Mouse (Mus musculus) neural tube, embryonic 14.5 days (tissue): Measurements from ENCODE around the gene Ripor3. TPM values are rescaled to one million over a fixed set of nuclear protein-coding genes. Genes with fewer than 3 reads are reported as not detected.

Experiments used
- ATAC-seq: fragments of 200-750 bp; cut with Nextera tagmentation; 2 replicates; pipeline ENCODE4 v1.8.0; 2017; ENCODE audit warnings: low read depth, mild to moderate bottlenecking, moderate TSS enrichment, moderate library complexity
- H3K27ac ChIP-seq: fragments of 300-500 bp; sonication (generic); 2 replicates; pipeline ENCODE4 v1.5.1; 2014; ENCODE audit warnings: low read depth, mild to moderate bottlenecking, control low read depth, low read length, moderate library complexity, mixed read lengths
- H3K27me3 ChIP-seq: fragments of 300-500 bp; sonication (generic); 2 replicates; pipeline ENCODE4 v1.6.1; 2014; ENCODE audit warnings: low read length; ENCODE audit not compliant: control insufficient read depth, insufficient read depth
- H3K36me3 ChIP-seq: fragments of 300-500 bp; sonication (generic); 2 replicates; pipeline ENCODE4 v1.6.1; 2014; ENCODE audit warnings: low read length, mixed read lengths; ENCODE audit not compliant: control insufficient read depth, insufficient read depth
- H3K4me1 ChIP-seq: fragments of 300-500 bp; sonication (generic); 2 replicates; pipeline ENCODE4 v1.6.1; 2014; ENCODE audit warnings: low read length; ENCODE audit not compliant: control insufficient read depth, insufficient read depth
- H3K4me2 ChIP-seq: fragments of 300-500 bp; sonication (generic); 2 replicates; pipeline ENCODE4 v1.6.1; 2014; ENCODE audit warnings: mild to moderate bottlenecking, low read depth, low read length, control low read depth
- H3K4me3 ChIP-seq: fragments of 300-500 bp; sonication (generic); 2 replicates; pipeline ENCODE4 v1.5.1; 2014; ENCODE audit warnings: low read depth, low read length, control low read depth, mixed read lengths
- H3K9ac ChIP-seq: fragments of 300-500 bp; sonication (generic); replicated peaks from 2 replicates; pipeline ENCODE4 v1.6.1; 2014; ENCODE audit warnings: low read depth, mild to moderate bottlenecking, control low read depth, low read length, mixed read lengths
- H3K9me3 ChIP-seq: fragments of 300-500 bp; sonication (generic); 2 replicates; pipeline ENCODE4 v1.6.1; 2016; ENCODE audit warnings: low read length; ENCODE audit not compliant: control insufficient read depth
- WGBS: fragments of 180-500 bp; shearing (Covaris S2); extraction: QIAGEN DNeasy Blood & Tissue Kit; methylation state at CpG from one replicate; pipeline ENCODE4 v1.1.7; 2014; 5-methylcytosine and 5-hydroxymethylcytosine counted together
- polyA plus RNA-seq: library from polyadenylated mRNA; unstranded; fragments of >200 nt; fragmentation: Nextera tagmentation; extraction: Ambion mirVana; gene quantifications from 2 replicates; pipeline ENCODE4 v1.2.1, GENCODE M21; 2014

Gene Ripor3
- polyA plus RNA-seq, 1 experiment from 2014 or later = 0.09 TPM

DNA sequence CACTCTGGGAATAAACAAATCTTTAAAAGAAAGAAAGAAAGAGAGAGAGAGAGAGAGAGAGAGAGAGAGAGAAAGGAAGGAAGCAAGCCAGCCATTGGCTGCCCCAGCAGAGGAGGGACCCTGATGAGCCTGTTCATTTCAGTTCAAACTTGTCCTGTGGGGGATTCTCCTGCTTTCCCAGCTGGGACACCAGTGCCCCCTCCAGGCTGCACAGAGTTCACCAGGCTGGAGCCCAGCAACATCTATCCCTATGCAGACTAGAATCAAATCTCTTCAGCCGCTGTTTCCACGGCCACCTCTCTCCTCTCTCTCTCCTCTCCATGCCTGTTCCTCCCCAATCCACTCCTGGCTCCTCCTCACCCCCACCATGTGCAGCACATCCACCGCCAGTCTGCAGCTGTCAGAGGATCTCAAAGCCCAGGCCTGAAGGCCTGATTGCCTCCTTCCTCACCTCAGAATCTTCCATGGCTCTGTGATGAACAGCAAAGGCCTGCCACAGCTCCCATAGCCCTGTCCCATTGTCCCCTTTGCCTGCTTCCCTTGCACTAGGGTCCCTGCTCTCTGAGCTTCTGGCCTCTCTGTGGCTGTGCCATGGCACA is 11.2 kb downstream of the Ripor3 start:
- WGBS = 68% methylated on average over 3 of the region's 3 CpGs
- no peak overlapping the region for H3K9ac ChIP-seq

DNA sequence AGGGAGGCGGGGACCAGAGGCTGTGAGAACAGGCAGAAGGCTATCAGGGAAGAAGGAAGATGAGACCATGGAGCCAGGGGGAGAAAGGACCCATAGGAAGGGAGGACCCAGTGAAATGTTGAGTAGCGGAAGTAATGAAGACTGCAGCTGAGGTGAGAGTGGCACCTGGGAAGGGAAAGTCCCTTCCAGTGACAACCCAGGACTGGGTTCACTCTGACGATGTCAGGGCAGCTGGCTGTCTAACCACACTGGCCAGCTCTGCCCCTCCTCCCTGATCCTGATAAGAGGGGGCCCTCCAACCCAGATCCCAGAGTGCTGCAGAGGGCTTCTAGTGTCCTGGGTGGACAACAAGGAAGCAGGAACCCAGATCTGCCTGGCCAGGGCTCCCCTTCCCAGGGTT is 12.9 kb downstream of the Ripor3 start:
- H3K9ac ChIP-seq = no peak overlapping the region
- no peak overlapping the region for H3K4me2 ChIP-seq
- no peaks in the 10 kb centered on the region for H3K9me3 ChIP-seq
- no peaks in the 10 kb centered on the region for H3K4me1 ChIP-seq
- no peaks in the 10 kb centered on the region for H3K36me3 ChIP-seq
- H3K27me3 ChIP-seq = no peaks in the 10 kb centered on the region
- no peak overlapping the region for H3K27ac ChIP-seq
- no peak for ATAC-seq
- WGBS = 62% methylated on average over 2 of the region's 3 CpGs
- H3K4me3 ChIP-seq = no peak overlapping the region

More for the DNA sequence above, 11.2 kb downstream of the Ripor3 start:
- H3K9me3 ChIP-seq = no peaks in the 10 kb centered on the region
- H3K4me3 ChIP-seq = no peak overlapping the region
- no peaks in the 10 kb centered on the region for H3K27me3 ChIP-seq
- no peak overlapping the region for H3K27ac ChIP-seq
- ATAC-seq = no peak
- no peaks in the 10 kb centered on the region for H3K36me3 ChIP-seq
- no peak overlapping the region for H3K4me2 ChIP-seq
- no peaks in the 10 kb centered on the region for H3K4me1 ChIP-seq

DNA sequence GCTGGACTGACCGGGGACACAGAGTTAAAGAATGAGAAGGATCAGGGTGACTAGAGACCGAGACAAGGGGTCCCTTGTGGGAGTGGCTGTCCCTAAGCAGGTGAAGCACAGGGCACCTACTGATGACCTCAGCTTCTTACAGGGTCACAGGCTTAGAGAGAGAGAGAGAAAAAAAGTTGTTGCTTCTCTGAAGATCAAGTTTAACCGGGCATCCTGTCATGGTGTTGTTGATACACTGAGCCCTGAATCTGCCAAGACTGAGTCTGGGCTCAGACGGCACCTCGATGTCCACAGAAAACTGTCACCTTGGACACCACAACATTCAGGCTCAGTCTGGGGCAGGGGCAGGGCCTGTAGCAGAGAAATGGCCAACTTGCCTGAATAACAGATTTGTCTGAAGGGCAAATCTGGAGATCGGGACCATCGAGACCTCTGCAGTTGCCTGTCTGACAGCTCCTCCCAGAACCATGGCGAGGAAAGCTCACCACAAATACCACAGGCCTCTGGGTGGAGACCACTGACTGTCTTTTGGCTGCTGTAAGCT is 13.7 kb downstream of the Ripor3 start:
- Histone ChIP-seq H3K4me1 (no peaks in the 10 kb centered on the region), H3K27ac (no peak overlapping the region), H3K27me3 (no peaks in the 10 kb centered on the region), H3K36me3 (no peaks in the 10 kb centered on the region), H3K4me3 (no peak overlapping the region), H3K9me3 (no peaks in the 10 kb centered on the region), H3K4me2 (no peak overlapping the region), H3K9ac (no peak overlapping the region)
- 70% methylated on average over 8 of the region's 8 CpGs for WGBS
- ATAC-seq = no peak

DNA sequence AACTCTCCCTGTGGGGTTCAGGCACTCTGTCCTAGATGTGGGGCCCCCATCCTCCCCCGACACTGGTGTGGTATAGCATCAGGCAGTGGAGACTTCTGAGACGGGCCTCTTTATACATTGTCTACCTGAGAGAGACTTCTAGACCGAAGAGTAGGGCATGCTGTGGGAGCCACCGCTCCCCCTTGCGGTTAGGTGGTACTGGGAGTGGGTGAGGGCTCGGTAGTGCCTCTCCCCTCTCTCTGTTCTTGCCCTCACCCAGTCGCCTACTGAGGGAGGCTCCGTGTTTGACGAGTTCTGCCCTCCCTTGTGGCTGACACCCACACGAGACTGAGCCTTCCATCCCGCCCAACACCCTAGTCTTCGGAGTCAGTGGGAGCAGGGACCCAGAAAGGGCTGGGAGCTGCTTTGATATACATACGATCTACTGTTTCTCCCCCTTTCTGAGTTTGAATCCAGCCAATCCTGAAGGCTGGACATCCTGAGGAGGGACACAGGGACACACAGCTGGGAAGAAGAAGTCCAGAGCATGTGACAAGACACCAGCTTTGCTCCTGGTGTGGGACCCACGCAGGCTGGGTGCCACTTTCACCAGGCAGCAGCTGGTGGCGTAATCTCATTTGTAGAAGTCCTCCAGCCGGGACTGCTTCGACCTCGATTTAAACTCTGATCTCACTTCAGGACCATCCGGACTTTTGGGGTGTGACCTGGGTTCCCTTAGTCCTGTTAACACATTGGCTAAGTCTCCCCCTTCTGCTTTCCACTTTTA is 14.4 kb downstream of the Ripor3 start:
- no peaks in the 10 kb centered on the region for H3K4me1 ChIP-seq
- no peak overlapping the region for H3K4me3 ChIP-seq
- no peaks in the 10 kb centered on the region for H3K36me3 ChIP-seq
- H3K27ac ChIP-seq = no peak overlapping the region
- H3K27me3 ChIP-seq = no peaks in the 10 kb centered on the region
- no peaks in the 10 kb centered on the region for H3K9me3 ChIP-seq
- ATAC-seq = no peak
- no peak overlapping the region for H3K9ac ChIP-seq
- WGBS = 68% methylated on average over 19 of the region's 19 CpGs
- no peak overlapping the region for H3K4me2 ChIP-seq

GRCm38 (mm10) chr2:167993260-167993659 is 17.2 kb downstream of the Ripor3 start:
- H3K27me3 ChIP-seq = no peaks in the 10 kb centered on the region
- no peak overlapping the region for H3K4me3 ChIP-seq
- H3K4me1 ChIP-seq = no peaks in the 10 kb centered on the region
- no peak overlapping the region for H3K9ac ChIP-seq
- 61% methylated on average over 13 of the region's 13 CpGs for WGBS
- H3K9me3 ChIP-seq = no peaks in the 10 kb centered on the region
- H3K27ac ChIP-seq = no peak overlapping the region
- ATAC-seq = no peak
- no peak overlapping the region for H3K4me2 ChIP-seq
- H3K36me3 ChIP-seq = no peaks in the 10 kb centered on the region

DNA sequence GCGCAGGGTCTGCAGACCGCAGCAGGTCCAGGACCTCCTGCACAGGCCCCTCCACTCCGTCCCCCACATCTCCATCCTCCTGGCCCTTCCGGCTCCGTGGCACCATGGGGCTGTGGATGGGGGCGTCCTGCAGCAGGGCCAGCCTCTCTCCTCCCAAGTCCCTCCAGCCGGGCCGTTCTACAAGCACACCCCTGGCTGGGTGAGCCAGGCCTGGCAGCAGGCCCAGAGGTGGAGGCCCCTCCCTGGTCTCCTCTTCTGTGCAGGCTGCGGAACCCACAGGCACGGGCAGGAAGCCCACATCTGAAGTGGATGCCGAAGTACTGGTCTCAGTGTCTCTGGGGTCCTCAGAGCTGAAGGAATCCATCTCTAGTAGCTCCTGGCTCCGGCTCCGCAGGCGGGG is 21.1 kb downstream of the Ripor3 start:
- 70% methylated on average over 12 of the region's 14 CpGs for WGBS
- H3K9me3 ChIP-seq = no peaks in the 10 kb centered on the region
- no peak overlapping the region for H3K27ac ChIP-seq
- no peak overlapping the region for H3K9ac ChIP-seq
- H3K4me1 ChIP-seq = no peaks in the 10 kb centered on the region
- H3K36me3 ChIP-seq = no peaks in the 10 kb centered on the region
- H3K4me2 ChIP-seq = no peak overlapping the region
- no peaks in the 10 kb centered on the region for H3K27me3 ChIP-seq
- H3K4me3 ChIP-seq = no peak overlapping the region
- ATAC-seq = peak; percentile 24; the same call in 1 of the 2 replicates

DNA sequence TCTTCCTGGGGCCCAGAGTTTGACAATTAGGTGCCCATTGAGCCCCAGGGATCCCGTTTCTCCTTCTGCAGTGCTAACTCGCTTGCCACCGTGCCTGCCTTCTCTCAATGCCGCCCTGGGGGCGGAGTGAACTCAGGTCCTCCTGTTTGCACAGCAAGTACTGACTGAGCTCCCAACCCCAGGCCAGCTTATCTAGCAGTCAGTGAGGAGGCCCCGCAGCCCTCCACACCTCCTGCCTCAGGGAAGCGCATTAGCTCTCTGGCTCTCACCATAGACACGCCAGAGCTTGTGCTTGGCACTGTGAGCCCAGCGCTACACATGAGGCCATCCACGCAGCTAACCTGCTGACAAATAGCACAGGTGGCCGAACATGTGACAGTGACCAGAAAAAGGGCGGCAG is 22.8 kb downstream of the Ripor3 start:
- H3K4me2 ChIP-seq = no peak overlapping the region
- no peak for ATAC-seq
- no peaks in the 10 kb centered on the region for H3K4me1 ChIP-seq
- H3K36me3 ChIP-seq = no peaks in the 10 kb centered on the region
- 69% methylated on average over 12 of the region's 12 CpGs for WGBS
- no peak overlapping the region for H3K4me3 ChIP-seq
- H3K27me3 ChIP-seq = no peaks in the 10 kb centered on the region
- no peaks in the 10 kb centered on the region for H3K9me3 ChIP-seq
- H3K27ac ChIP-seq = no peak overlapping the region
- no peak overlapping the region for H3K9ac ChIP-seq

- Histone ChIP-seq H3K4me1 (no peaks in the 10 kb centered on the region), H3K27ac (no peak overlapping the region), H3K4me2 (no peak overlapping the region), H3K9ac (no peak overlapping the region), H3K36me3 (no peaks in the 10 kb centered on the region), H3K9me3 (no peaks in the 10 kb centered on the region), H3K27me3 (no peaks in the 10 kb centered on the region), H3K4me3 (no peak overlapping the region)
- ATAC-seq = no peak
- 36% methylated on average over 7 of the region's 7 CpGs for WGBS
These were observed 23.7 kb downstream of the Ripor3 start for GRCm38 (mm10) chr2:167986762-167987161.

DNA sequence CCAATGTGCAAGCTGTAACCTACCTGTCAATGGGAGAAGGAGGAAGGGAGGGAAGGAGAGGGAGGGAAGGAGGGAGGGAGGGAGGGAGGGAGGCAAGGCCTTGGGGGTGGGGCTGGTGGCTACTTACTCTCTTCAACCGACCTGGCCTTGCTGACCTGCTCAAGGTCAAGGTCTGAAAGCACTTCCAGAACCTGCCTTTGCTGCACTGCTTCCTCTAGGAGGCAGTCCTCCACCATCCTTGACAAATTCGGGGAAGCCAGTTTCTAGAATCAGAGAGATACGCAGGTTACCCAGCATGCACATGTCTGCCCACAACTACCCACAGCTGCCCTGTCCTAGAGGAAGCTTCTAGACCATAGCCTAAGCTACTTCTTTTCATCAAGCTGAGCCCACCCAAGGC is 25.5 kb downstream of the Ripor3 start:
- H3K4me3 ChIP-seq = no peak overlapping the region
- 0 out of 2 replicates have a peak, but pooled peaks cover 1% of the 10 kb centered on the region for H3K36me3 ChIP-seq
- H3K27ac ChIP-seq = no peak overlapping the region
- no peak overlapping the region for H3K9ac ChIP-seq
- ATAC-seq = no peak
- H3K27me3 ChIP-seq = no peaks in the 10 kb centered on the region
- H3K9me3 ChIP-seq = no peaks in the 10 kb centered on the region
- H3K4me2 ChIP-seq = no peak overlapping the region
- WGBS = 56% methylated on average over 3 of the region's 3 CpGs
- H3K4me1 ChIP-seq = no peaks in the 10 kb centered on the region
